Mouse (Mus musculus) intestine, embryonic 14.5 days (tissue): ENCODE measurements around the gene Ikzf1. TPM values are rescaled to one million over a fixed set of nuclear protein-coding genes. Genes with fewer than 3 reads are reported as not detected.

Source experiments
- ATAC-seq: fragments of 200-750 bp; cut with Nextera tagmentation; replicated peaks from 2 replicates; pipeline ENCODE4 v1.8.0; 2017; ENCODE audit warnings: low read depth, moderate number of reproducible peaks, moderate TSS enrichment, moderate library complexity; ENCODE audit not compliant: low FRiP score, low TSS enrichment
- DNase-seq: peaks from one replicate; pipeline ENCODE4 v3.0.0-alpha.2; 2018; ENCODE audit warnings: low spot score
- H3K27ac ChIP-seq: fragments of 300-500 bp; sonication (generic); 2 replicates; pipeline ENCODE4 v1.5.1; 2014; ENCODE audit warnings: low read depth, mild to moderate bottlenecking, control low read depth
- H3K27me3 ChIP-seq: fragments of 300-500 bp; sonication (generic); replicated peaks from 2 replicates; pipeline ENCODE4 v1.6.1; 2014; ENCODE audit warnings: low read length, control low read depth; ENCODE audit not compliant: control insufficient read depth, insufficient read depth
- H3K36me3 ChIP-seq: fragments of 300-500 bp; sonication (generic); 2 replicates; pipeline ENCODE4 v1.6.1; 2014; ENCODE audit warnings: low read length, control low read depth; ENCODE audit not compliant: control insufficient read depth, insufficient read depth
- H3K4me1 ChIP-seq: fragments of 300-500 bp; sonication (generic); replicated peaks from 2 replicates; pipeline ENCODE4 v1.6.1; 2014; ENCODE audit warnings: low read length, control low read depth, mixed read lengths; ENCODE audit not compliant: control insufficient read depth, insufficient read depth
- H3K4me2 ChIP-seq: fragments of 300-500 bp; sonication (generic); 2 replicates; pipeline ENCODE4 v1.6.1; 2014; ENCODE audit warnings: low read length
- H3K4me3 ChIP-seq: fragments of 300-500 bp; sonication (generic); 2 replicates; pipeline ENCODE4 v1.5.1; 2014; ENCODE audit warnings: low read depth, low read length, control low read depth, mixed read lengths
- H3K9ac ChIP-seq: fragments of 300-500 bp; sonication (generic); 2 replicates; pipeline ENCODE4 v1.6.1; 2014; ENCODE audit warnings: mild to moderate bottlenecking, low read length
- H3K9me3 ChIP-seq: fragments of 300-500 bp; sonication (generic); 2 replicates; pipeline ENCODE4 v1.6.1; 2016; ENCODE audit warnings: low read length, control low read depth; ENCODE audit not compliant: control insufficient read depth
- WGBS: fragments of 180-500 bp; shearing (Covaris S2); extraction: QIAGEN DNeasy Blood & Tissue Kit; methylation state at CpG from one replicate; pipeline ENCODE4 v1.1.7; 2014; 5-methylcytosine and 5-hydroxymethylcytosine counted together
- polyA plus RNA-seq: library from polyadenylated mRNA; unstranded; fragments of >200 nt; fragmentation: Nextera tagmentation; extraction: Ambion mirVana; gene quantifications from 2 replicates; pipeline ENCODE4 v1.2.1, GENCODE M21; 2014

Ikzf1 gene
- polyA plus RNA-seq, 1 experiment from 2014 or later = 2.1 TPM

DNA sequence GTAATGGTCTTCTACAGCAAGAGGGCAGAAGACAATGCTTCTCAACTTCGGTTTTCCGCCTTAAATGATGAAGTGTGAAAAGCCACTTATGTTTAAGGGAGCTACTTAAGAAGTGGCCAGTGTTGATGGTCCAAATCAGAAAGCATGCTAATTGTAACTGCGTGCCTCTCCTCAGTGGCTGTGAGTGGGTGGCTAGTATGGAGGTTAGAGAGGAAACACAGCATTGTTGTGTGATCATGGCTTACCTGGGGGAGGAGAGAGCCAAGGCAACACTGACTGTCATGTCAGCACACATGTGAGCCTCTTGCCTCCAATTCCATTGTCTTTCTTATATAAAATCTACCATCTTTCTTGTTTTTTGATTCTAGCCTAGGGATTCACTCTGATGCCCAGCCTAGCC lies 8.6 kb downstream of the Ikzf1 start:
- H3K27me3 ChIP-seq = peaks cover 5% of the 10 kb centered on the region; the same call in 1 of the 2 replicates
- WGBS = 90% methylated on average over 3 of the region's 3 CpGs
- no peak for DNase-seq
- H3K4me1 ChIP-seq = no peaks in the 10 kb centered on the region
- ATAC-seq = no peak
- H3K36me3 ChIP-seq = no peaks in the 10 kb centered on the region
- H3K4me2 ChIP-seq = no peak overlapping the region
- H3K4me3 ChIP-seq = no peak overlapping the region
- H3K9ac ChIP-seq = no peak overlapping the region
- H3K27ac ChIP-seq = no peak overlapping the region
- H3K9me3 ChIP-seq = no peaks in the 10 kb centered on the region

DNA sequence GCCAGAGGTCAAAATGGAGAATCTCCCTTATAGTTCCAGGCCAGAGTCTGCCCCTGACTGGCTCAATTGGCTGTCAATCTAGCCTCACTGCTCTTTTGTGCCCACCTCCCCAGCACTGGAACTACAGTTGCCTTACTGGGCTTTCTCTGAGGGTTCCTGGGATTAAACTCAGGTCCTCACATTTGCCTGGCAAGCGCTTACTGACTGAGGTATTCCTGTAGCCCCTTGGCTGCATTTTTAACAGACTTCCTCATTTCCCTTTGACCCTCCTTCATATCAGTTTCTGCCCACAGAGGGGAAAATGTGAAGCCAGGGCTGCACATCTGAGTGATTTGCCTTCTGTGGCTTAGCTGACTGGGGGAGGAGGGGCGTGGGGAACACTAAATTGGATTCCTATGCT lies 9.3 kb downstream of the Ikzf1 start:
- Histone ChIP-seq H3K9ac (no peak overlapping the region), H3K27ac (no peak overlapping the region), H3K27me3 (peaks cover under 1% of the 10 kb centered on the region; the same call in 1 of the 2 replicates), H3K4me1 (no peaks in the 10 kb centered on the region), H3K36me3 (no peaks in the 10 kb centered on the region), H3K4me3 (no peak overlapping the region), H3K4me2 (no peak overlapping the region), H3K9me3 (no peaks in the 10 kb centered on the region)
- WGBS = 78% methylated on average over 2 of the region's 2 CpGs
- DNase-seq = no peak
- ATAC-seq = no peak

DNA sequence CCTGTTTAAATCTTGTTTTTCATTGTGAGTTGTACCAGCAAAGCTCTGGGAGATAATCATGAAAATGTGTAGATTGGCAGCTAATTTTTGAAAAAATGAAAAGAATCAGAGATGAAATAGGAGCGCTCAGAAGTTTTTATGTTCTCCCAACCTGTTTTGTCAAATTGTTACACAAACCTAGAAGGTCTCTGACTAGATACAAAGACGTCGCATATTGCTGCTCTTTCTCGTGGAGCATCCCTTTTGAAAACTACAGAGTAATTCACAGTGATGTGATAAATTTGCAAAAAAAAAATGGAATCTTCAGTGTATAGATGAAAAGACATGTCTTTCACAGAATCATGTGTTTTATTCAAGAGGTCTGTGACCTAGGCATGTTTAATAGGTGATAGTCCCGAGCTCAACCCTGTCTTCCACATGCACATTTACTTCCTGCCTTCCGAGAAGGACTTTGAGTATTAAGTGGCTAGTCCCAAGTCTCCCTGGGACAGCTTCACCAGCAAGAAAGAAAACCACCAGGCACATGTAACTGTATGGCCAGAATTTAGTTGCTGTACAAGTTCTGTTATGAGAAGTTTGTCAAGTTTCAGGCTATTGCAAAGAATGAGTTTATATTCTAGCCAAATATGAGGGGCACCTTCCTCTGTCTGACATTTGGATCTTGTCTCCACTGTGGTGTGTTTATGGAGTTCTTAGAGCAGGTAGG lies 9.8 kb downstream of the Ikzf1 start:
- no peaks in the 10 kb centered on the region for H3K27me3 ChIP-seq
- no peak overlapping the region for H3K27ac ChIP-seq
- H3K9me3 ChIP-seq = no peaks in the 10 kb centered on the region
- H3K9ac ChIP-seq = no peak overlapping the region
- DNase-seq (peak; percentile 10), ATAC-seq (no peak)
- H3K4me3 ChIP-seq = no peak overlapping the region
- H3K4me1 ChIP-seq = no peaks in the 10 kb centered on the region
- no peak overlapping the region for H3K4me2 ChIP-seq
- no peaks in the 10 kb centered on the region for H3K36me3 ChIP-seq
- WGBS = 82% methylated on average over 6 of the region's 6 CpGs

DNA sequence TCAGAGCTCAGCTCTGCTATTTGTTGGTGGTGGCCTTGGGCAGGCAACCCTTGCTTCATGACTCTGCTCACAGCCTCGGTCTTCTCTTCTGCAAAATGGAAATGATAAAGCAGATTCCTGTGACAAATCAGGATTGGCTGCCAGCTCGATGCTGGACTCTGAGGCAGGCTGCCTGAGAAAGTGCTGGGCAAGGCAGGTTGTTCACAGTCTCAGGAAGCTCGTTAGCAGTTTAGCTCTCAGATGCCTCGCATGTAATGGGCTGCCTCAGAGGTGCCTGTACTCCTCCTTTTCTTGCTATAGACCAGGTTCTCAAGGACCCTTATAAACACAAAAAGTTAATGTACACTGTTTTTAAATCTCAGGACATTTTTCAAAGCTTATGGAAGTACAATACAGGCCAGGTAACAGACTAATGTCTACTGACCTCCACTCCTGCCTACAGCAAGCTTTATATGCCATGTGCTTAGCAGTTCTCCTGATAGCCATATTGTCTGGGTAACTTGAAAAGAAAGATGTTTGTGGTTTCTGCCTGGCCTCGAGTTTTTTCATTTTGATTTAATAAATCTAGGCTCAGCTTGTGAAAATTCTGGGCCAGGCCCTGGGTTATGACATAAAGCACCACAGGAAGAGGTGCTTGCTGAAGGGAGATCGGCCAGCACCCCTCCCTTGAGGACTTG lies 10.5 kb downstream of the Ikzf1 start:
- no peak overlapping the region for H3K9ac ChIP-seq

DNA sequence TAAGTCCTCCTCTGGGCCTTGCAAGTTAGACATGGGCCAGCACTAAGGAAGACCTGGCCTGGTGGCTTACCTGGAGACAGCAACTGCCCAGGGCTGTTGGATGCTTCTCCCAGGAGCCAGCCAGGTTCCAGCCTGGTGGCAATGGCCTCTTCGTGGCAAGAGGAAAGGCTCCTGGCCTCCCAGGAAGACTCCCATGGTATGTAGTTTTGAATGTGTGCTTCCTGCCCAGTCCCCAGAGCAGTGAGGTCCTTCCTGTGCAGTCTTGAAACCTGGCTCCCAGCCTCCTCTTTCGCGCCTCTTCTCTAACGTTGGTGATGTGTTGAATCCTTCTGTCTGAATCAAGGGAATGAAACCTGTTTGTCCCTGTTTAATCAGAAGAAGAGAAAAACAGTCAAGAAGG lies 11.1 kb downstream of the Ikzf1 start:
- H3K4me3 ChIP-seq = no peak overlapping the region
- H3K4me1 ChIP-seq = no peaks in the 10 kb centered on the region
- ATAC-seq (no peak), DNase-seq (peak; percentile 33)
- no peaks in the 10 kb centered on the region for H3K27me3 ChIP-seq
- H3K27ac ChIP-seq = no peak overlapping the region
- 81% methylated on average over 4 of the region's 4 CpGs for WGBS
- H3K9ac ChIP-seq = no peak overlapping the region
- no peaks in the 10 kb centered on the region for H3K36me3 ChIP-seq
- H3K4me2 ChIP-seq = no peak overlapping the region
- H3K9me3 ChIP-seq = no peaks in the 10 kb centered on the region

More for the DNA sequence above, 10.5 kb downstream of the Ikzf1 start:
- Histone ChIP-seq H3K4me3 (no peak overlapping the region), H3K9me3 (no peaks in the 10 kb centered on the region), H3K27me3 (no peaks in the 10 kb centered on the region), H3K4me1 (no peaks in the 10 kb centered on the region), H3K36me3 (no peaks in the 10 kb centered on the region), H3K27ac (no peak overlapping the region), H3K4me2 (no peak overlapping the region)
- 64% methylated on average over 6 of the region's 6 CpGs for WGBS
- DNase-seq = no peak
- no peak for ATAC-seq

DNA sequence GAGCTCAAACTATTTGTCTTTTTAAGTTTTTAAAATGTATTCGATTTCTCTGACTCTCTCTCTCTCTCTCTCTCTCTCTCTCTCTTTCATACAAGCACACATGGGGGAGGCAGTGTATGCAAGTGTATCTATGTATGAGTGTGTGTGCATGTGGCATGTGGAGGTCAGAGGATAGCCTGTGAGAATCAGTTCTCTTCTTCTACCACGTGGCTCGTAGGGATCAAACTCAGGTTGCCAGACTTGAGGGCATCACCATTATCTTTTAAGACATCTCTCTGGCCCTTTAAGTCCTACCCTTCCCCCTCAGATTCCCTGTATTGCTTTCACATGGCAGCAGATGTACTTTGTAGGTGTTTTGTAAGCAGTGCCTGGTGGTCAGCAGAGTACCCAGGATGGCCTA lies 12.0 kb downstream of the Ikzf1 start:
- Histone ChIP-seq H3K4me1 (no peaks in the 10 kb centered on the region), H3K9me3 (no peaks in the 10 kb centered on the region), H3K9ac (no peak overlapping the region), H3K27ac (no peak overlapping the region), H3K27me3 (no peaks in the 10 kb centered on the region), H3K4me2 (no peak overlapping the region), H3K36me3 (no peaks in the 10 kb centered on the region), H3K4me3 (no peak overlapping the region)
- DNase-seq (no peak), ATAC-seq (no peak)
- WGBS = 89% methylated on average over 3 of the region's 3 CpGs

DNA sequence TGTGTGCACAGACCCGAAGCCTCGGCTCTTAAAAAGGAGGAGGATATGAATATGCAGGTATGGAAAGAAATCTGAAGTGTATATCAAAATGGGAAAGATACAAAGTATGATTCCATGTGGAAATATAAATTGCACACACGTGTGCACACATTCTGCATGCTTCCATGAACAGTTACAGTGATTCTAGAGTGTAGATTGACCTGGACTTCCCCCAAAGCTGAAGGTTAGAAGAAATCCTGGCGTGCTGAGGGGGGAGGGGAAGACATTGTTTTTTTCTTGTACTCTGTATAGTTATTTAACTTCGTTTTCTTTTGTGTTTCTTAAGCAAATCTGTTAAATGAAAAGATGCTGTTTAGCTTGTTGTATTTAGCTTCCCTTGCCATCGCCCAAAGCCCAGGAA lies 16.6 kb downstream of the Ikzf1 start:
- Histone ChIP-seq H3K9me3 (no peaks in the 10 kb centered on the region), H3K4me3 (no peak overlapping the region), H3K36me3 (no peaks in the 10 kb centered on the region), H3K4me1 (no peaks in the 10 kb centered on the region), H3K9ac (no peak overlapping the region), H3K4me2 (no peak overlapping the region), H3K27ac (no peak overlapping the region), H3K27me3 (no peaks in the 10 kb centered on the region)
- DNase-seq (no peak), ATAC-seq (no peak)
- WGBS = 61% methylated on average over 6 of the region's 6 CpGs

DNA sequence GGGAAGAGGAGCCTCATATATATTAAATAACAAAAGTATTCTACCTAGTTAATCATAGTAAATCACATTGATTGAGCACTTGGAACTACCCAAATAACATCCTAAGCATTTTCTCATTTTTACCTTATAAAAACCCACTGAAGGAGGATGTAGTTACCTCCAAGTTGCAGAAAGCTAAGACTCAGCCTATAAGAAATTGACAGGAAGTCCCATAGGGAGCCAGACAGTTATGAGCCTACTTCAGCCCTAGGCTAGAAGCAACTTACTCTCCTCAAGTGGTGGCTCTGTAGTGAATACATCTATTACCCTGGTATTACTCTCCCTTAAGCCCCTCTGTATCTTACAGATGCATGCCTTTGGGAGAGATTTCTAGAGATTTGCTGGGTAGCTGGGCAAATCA lies 19.0 kb downstream of the Ikzf1 start:
- Histone ChIP-seq H3K9ac (no peak overlapping the region), H3K36me3 (no peaks in the 10 kb centered on the region), H3K9me3 (no peaks in the 10 kb centered on the region), H3K4me2 (no peak overlapping the region), H3K4me1 (no peaks in the 10 kb centered on the region), H3K27ac (no peak overlapping the region), H3K4me3 (no peak overlapping the region), H3K27me3 (no peaks in the 10 kb centered on the region)
- DNase-seq (no peak), ATAC-seq (no peak)
